Mouse (Mus musculus) embryo, embryonic 9.5 days (tissue): ENCODE results near the gene Dhx16.

Source experiments
- DNase-seq: peaks from one replicate; pipeline ENCODE4 v3.0.0-alpha.2; 2017; ENCODE audit errors: extremely low spot score

Gene Dhx16

DNA sequence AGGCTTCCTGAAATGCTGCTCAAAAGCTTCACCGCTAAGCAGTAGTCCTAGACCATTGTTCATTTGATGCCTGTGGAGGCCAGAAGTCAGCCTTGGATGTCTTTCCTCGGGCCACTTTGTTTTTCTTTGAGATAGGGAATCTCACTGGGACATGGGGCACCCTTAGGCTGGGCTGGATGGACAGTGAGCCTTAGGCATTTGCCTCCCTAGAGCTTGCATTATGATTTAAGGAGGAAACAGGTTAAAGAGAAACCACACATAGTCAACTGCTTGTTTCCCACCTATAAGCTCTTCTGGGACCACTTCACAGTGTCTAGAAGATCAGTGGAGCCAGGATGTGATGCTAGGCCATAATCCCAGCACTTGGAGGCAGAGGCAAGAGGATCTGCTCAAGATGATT lies 19.8 kb upstream of the Dhx16 start:
- DNase-seq = no peak

DNA sequence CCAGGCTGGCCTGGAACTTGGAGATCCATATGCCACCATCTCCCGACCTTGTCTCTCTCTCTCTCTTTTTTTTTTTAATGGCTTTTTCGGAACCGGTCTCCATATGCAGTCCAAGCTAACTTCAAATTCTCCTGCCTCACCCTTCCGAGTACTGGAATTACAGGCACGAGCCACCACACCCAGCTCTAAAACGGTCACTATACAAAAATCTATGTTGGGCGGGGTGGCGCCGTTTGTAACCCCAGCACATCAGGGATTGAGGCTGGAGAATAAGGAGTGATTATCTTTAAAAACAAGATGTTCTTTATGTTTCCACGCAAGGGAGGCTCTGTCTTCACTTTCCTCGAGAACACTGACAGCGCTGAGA lies 18.8 kb upstream of the Dhx16 start:
- no peak for DNase-seq

DNA sequence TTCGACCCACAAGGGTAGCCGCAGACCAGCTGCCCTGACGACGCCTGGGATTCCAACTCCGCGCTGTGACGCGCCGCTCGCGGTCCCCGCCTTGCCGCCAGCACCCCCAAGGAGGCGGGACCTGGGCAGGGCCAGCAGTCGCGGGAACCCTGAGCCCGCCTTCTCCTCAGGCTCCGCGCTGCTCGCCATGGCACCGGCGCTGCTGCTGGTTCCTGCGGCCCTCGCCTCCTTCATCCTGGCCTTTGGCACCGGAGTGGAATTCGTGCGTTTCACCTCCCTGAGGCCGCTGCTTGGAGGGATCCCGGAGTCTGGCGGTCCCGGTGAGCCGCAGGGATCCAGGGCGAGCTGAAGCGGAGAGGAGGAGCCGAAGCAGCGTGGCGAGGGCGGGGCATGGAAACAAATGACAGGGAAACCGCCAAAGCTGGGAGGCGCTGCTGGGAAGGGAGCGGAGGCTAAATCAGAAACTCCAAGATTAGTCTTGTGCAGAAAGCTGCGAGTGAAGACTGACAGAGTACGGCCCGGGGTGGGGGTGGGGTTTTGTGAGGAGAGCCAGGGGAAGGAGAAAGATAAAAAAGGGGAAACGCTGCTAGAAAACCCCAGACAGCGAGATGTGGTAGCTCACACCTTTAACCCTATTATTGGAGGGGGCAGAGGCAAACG lies 18.3 kb upstream of the Dhx16 start, which contains the start of gene Nrm:
TSS of gene Nrm (plus strand) at position 121 of the 660 bp plus-strand sequence.
- peak; percentile 94 for DNase-seq

DNA sequence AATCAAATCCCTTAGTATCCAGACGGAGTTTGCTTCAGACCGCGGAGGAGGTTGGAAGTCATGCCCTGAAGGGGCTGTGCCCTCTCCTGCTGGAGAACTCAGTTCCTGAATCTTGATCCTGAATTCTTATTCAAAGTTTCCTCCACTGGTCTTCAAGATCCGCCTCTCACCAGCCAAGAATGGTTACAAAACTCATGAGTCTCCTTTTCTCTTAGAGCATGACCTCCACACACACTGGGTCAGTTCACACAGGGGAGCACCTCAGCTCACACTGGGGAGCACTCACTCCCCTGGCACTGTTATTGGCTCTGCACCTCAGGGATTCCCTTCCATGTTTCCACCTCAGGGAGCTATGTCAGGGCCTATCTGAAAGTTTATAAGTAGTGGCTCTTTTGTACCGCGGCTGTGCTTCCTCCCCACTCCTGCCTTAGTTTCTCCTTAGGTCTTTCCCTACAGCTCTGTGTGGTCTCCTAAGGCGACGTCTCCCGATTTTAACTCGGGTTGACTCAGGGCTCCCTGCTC lies 14.7 kb upstream of the Dhx16 start:
- no peak for DNase-seq

DNA sequence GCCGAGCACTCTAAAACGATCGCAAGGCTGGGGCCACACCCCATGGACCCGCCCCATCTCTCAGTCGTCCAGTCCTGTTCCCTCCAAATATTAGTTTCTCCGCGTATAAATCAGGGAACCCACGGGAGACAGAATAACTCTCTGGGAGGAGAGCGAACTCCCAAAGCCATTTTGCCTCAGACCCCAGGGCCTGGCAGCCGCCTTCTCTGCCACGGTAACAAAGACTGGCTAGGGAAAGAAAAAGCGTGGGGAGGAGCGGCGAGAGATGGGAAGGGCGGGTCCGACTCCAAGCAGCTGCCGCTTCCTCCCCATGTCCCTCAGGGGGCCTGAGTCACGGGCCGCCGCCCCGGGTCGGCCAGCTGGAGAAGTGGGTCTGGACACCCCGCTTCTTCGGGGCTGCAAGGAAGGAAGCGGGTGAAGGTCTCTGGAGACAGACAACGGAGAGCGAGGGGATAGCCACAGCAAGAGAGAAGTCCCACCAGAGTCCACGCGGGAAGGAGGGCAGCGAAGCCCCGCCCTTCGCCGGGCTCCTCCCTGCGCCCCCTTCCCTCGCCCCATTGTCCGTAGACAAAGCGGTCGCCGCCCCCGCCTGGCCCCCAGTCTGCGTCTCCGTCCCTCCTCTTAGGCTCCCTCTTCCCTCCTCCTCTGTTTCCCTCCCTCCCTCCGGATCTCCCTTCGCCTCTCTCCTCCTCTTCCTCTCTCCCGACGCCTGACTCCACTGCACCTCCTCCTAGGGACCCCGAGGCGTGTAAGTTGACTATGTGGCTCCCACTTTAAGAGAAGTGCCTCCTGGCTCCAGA lies 13.9 kb upstream of the Dhx16 start, which contains the start of gene Ppp1r18:
TSS of gene Ppp1r18 (plus strand) at position 113 of the 800 bp plus-strand sequence.
- peak; percentile 91 for DNase-seq

DNA sequence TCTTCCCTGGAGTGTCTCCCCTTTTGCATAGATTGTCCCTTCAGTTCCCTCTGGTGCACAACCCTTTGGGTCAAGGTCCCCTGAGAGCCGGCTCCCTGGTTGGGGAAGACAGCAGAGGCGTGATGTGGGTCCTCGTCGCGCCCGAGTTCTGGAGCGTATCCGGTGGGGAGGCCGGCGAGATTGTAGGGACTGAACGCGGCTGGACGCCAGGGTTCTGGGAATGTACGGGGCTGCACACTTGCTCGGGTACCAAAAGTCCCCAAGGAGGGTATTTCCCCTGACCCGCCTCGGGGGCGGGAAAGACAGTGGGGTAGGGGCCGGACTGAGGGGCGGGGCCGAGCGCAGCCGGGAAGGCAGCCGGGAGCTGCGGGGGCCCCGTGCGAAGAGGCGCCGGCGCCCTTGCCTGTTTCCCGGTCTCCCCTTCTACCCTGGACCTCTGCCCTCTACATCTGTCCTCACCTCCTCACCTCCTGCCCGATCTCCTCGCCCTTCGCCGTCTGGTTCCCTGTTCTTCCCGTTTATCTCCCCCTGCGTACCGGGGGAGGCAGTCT lies 13.3 kb upstream of the Dhx16 start:
- no peak for DNase-seq

DNA sequence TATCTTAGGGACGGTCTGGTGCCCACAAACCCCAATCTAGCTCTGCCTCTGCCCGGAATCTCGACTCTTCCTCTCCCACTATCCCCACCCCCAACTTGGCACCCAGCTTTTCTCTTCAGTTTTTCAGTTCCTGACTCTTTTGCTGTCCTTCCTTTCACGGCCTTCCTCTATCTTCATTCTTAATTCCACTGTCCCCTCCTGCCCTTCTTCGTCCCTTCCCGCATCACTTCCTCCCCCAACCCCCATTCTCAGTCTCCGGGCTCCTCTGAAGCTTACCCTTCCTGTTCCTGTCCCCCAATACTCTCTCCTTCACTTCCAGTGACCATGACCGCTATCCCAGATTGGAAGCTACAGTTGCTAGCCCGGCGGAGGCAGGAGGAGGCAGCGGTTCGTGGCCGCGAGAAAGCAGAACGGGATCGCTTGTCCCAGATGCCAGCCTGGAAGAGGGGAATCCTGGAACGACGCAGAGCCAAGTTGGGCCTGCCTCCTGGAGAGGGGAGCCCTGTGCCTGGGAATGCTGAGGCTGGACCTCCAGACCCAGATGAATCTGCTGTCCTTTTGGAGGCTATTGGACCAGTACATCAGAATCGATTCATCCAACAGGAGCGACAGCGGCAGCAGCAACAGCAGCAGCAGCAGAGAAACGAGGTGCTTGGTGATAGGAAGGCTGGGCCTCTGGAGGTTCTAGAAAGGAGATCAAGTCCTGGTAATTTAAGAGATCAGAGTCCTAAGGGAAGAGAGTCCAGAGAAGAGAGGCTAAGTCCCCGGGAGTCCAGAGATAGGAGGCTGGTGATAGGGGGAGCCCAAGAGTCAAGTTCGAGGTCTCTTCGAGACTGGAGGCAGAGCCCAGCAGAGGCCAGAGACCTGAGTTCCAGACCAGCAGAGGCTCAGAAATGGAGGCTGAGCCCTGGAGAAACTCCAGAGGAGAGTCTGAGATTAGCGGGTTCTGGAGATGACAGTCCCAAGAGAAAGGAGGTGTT lies 12.4 kb upstream of the Dhx16 start:
- DNase-seq = no peak

DNA sequence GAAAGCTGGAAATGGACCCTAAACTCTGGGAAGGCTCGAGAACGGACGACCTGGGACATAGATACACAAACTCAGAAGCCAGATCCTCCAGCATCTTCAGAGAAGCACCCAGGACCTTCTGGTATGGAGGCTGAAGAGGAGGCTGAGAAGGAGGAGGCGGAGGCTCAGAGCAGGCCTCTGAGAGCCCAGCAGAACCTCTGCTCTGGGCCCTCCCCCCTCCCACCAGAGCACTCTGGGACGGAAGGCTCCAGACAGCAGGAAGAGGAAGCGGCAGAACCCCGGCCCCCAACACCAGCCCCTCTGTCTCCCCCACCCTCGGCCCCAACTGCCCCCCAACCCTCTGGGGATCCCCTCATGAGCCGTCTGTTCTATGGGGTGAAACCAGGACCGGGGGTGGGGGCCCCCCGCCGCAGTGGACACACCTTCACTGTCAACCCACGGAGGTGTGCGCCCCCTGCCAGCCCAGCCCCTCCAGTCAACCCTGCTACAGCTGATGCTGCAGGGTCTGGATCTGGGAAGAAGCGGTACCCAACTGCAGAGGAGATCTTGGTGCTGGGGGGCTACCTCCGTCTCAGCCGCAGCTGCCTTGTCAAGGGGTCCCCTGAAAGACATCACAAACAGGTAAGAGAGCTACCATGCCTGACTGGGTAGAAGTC lies 11.3 kb upstream of the Dhx16 start:
- DNase-seq = no peak

DNA sequence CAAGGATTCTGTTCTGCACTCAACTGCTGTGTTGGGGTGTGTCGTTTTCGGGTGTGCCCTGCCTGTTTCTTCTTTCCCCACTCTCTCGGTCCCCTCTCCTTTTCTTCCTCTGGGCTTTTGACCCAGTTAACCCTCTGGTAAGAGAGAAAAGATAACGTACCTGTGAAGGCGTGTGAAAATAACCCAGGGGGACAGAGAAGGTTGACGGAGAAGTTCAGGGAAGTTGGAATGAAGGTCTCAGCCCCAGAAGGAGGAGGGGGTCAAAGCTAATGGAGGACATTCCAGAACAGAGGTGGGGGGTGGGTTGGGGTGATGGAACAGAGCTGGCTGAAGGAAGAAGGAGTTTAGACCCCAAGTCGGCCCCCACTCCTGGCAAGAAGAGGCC lies 10.7 kb upstream of the Dhx16 start:
- no peak for DNase-seq

DNA sequence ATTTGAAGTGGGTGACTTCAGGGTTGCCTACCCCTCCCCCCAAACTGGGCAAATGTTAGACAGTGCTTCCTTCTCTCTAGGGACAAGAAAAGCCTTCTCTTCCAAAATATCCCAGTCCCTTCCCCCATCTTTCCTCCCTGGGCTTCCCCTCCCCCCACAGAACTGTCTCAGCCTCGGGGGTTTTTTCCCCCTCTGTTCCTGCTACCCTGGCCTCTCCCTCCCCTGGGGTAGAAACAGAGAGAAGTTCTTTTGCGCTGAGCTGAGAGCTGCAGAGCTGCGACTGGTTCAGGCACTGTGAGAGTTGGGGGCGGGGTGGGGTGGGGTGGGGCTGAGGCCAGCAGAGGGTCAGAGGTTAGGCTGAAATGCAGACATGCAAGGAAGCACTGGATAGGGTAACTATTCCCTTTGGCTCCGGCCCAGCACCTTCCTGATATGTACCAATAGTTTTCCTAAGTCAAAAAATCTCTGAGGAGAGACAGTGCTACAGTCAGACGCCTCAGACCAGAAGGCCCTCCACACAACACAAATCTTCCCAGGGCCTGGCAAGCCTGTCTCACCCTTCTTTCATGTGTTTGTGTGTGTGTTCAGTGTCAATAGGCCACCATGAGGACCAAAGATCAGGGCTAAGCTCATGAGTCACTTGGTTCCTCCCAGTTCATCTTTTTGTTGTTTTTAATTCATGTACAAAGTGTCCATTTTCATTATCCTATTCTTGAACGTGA lies 10.1 kb upstream of the Dhx16 start:
- DNase-seq = peak; percentile 83

DNA sequence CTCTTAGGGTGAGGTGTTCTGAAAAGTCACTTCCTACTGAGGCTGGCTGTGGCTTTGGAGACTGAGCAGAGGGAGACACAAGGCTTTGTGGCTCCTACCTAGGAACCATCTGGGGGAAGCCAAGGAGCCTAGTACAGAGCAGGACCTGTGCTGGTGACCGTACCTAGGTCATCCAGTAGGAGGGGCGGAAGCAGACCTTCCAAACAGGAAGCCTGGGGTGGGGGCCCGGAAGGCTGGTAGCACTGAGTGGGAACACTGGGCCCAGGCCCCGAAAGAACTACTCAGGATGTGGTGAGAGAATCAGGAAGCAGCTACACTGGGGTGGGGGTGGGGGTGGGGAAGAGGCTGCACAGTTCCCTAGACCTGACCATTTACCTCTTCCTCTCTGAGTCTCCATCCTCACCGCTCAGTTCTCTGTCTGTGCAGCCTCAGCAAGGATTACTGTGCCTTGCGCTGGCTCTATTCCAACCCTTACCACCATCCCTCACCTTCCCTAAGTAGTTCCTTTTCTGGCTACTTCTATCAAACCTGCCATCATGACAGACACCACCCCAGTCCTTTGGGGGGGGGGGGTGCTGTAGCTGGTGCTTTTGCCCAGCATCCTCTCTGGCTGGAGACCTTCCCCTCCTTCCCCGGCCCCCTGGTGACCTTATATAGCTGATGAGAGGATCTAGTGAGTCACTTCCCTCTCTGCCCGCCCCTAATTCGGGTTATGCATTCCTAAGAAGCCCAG lies 9.3 kb upstream of the Dhx16 start:
- no peak for DNase-seq

DNA sequence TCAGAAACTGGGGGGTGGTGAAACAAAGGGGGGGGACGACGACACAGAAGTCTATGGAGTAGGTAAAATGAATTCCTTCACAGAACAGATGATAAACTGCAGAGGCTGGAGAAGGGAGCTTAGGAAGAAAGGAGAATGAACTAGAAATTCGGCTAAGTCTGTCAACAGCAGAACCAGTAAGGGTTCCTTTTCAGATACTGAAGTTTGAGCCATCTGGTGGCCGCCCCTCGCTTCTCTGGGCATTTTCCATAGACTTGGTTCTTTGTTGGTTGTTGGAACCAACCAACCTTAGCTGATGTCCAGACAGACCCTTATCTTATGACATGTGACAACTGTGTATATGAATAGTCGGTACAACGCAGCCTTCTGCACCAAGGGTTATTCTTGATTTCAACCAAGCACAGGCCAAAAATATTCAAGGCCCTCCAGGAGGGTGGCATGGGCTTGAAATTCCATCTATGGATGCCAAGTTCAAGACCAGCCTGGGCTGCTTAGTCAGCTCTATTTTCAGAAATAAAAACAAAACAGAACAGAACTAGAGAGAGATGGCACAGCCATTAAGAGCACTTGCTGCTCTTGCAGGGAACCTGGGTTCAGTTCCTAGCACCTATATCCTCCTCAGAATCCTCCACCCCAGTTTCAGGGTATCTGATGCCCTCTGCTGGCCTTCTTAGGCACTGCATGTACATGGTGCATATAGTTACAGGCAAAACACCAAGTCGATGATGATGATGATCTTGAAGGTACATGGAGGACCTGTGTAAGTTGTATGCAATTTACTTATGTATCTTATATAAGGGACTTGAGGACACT lies 8.5 kb upstream of the Dhx16 start:
- no peak for DNase-seq

DNA sequence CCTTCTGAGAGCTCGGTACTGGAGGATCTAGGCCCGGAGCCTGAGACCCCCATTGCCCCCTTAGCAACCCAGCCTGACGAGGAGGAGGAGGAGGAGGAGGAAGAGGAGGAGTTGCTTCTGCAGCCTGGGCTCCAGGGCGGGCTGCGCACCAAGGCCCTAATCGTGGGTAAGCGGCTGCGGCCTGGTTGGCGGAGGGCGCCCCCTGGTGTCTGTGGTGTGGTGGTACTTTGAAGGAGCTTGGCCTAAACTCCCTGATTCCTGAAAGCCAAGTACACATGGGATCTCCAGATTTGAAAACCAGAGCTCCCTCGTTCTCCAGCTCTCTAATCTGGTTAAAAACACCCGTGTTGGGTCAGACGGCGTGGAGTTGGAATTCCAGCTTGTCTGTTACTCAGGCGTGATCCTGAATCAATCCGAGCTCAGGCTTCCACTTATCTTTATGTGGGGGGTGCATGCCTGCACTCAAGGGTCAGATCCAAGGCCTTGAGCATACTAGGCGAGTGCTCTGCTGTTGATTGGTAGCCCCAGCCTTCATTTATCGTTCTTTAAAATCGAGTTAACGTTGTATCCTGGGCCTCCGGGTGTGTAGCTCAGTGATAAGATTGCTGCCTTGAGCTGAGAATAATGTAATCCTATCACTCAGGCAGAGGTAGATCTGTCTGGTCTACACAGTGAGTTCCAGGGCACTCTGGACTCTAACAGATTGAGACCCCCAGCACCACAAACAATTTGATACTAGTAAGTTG lies 5.7 kb upstream of the Dhx16 start:
- DNase-seq = peak; percentile 87

DNA sequence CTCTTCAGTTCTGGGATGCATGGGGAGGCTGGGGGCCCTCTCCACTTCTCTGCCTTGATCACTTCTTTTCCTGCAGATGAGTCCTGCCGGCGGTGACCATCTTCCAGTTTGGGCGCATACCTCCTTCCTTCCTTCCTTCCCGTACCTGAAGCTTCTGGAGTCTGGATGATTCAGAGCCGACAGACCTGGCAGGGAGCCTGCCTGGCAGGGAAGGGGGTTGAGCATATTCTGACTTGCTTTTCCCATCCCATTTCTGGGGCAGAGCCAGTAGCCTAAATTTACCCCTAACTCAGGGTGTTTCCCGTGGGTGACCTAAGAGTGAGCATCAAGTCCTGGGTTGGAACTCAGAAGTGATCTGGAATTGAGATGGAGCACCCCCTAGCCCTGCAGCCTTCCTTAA lies 4.9 kb upstream of the Dhx16 start:
- no peak for DNase-seq

DNA sequence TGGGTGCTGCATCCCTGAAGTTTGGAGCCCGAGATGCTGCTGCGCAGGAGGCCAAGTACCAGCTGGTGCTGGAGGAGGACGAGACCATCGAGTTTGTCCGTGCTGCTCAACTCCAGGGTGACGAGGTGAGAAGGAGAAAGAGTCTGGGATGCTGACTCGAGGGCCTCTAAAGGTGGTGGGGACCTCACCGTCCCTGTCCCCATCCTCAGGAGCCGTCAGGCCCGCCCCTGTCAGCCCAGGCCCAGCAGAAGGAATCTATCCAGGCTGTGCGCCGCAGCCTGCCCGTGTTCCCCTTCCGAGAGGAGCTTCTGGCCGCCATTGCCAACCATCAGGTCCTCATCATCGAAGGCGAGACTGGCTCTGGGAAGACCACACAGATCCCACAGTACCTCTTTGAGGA lies 3.3 kb downstream of the Dhx16 start:
- no peak for DNase-seq

DNA sequence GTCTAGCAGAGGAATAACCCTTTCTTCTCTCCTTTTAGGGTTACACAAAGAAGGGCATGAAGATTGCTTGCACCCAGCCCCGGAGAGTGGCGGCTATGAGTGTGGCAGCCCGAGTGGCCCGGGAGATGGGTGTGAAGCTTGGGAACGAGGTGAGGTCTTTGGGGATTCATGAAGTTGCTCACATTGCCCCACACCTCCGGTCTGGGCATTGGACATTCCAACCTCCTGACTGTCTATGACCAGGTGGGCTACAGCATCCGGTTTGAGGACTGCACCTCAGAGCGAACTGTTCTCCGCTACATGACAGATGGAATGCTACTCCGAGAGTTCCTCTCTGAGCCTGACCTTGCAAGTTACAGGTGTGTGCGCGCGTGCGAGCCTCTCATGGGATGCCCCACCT lies 4.2 kb downstream of the Dhx16 start:
- no peak for DNase-seq

DNA sequence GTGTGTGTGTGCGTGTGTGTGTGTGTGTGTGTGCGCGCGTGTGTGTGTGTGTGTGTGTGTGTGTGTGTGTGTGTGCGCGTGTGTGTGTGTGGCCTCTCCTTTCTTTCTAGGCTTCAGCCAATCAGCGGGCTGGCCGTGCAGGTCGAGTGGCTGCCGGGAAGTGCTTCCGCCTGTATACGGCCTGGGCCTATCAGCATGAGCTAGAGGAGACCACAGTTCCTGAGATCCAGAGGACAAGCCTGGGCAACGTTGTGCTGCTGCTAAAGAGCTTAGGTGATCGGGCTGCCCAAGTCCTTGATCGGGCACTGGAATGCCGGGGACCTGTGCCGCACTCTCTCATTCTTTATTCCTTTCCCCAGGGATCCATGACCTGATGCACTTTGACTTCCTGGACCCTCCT lies 8.1 kb downstream of the Dhx16 start:
- DNase-seq = no peak
